Mouse (Mus musculus): Measurements from ENCODE around the gene 9630041A04Rik.

DNA sequence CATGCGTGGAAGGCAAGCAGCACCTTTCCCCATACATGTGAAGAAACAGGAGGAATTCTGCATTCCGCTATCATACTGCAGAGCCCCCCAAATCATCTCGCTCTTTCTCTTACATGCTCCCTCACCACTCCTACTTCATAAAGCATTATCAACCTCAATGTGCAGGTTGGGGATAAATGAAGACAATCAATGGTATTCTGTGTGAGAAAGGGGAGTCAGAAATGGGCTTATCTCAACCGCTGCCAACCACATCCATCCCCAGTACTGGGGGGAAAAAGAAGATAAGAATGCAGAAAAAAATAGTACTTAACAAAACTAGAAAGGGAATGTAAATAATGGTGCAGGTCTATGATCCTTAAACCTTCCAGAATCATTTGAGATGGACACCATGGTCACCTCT is 84.2 kb downstream of the 9630041A04Rik start:
- TF ChIP-seq GATA1 (IDR thresholded peaks at IDR 0.05; ENCODE audit: borderline replicate concordance, low read length) (no peak), FLI1 (IDR thresholded peaks at IDR 0.05; ENCODE audit: low read length) (no peak)

Measured in megakaryocyte, embryonic 14.5 days (primary cell).